Mouse (Mus musculus) midbrain, embryonic 11.5 days (tissue): ENCODE data around the gene Gm20547. TPM values are rescaled to one million over a fixed set of nuclear protein-coding genes. Genes with fewer than 3 reads are reported as not detected.
"Not testable (repeated sequence)": the region's sequence is repeated elsewhere in the genome, so short reads cannot be mapped to it uniquely, and the experiment has no call there.

ENCODE experiments used
- ATAC-seq: fragments of 200-750 bp; cut with Nextera tagmentation; 2 replicates; pipeline ENCODE4 v1.8.0; 2017; ENCODE audit warnings: moderate TSS enrichment, moderate library complexity; ENCODE audit not compliant: low FRiP score
- DNase-seq: peaks from one replicate; pipeline ENCODE4 v3.0.0; 2015; ENCODE audit warnings: low spot score; ENCODE audit errors: missing footprints
- H3K27ac ChIP-seq: fragments of 300-500 bp; sonication (generic); 2 replicates; pipeline ENCODE4 v1.5.1; 2014; ENCODE audit warnings: low read depth, low read length
- H3K27me3 ChIP-seq: fragments of 300-500 bp; sonication (generic); 2 replicates; pipeline ENCODE4 v1.6.1; 2014; ENCODE audit warnings: mild to moderate bottlenecking, low read length, moderate library complexity, mixed read lengths; ENCODE audit not compliant: control insufficient read depth, insufficient read depth
- H3K36me3 ChIP-seq: fragments of 300-500 bp; sonication (generic); 2 replicates; pipeline ENCODE4 v1.6.1; 2014; ENCODE audit warnings: mild to moderate bottlenecking, low read length, moderate library complexity, mixed read lengths; ENCODE audit not compliant: control insufficient read depth, insufficient read depth
- H3K4me1 ChIP-seq: fragments of 300-500 bp; sonication (generic); 2 replicates; pipeline ENCODE4 v1.6.1; 2014; ENCODE audit warnings: low read length; ENCODE audit not compliant: control insufficient read depth, insufficient read depth
- H3K4me2 ChIP-seq: fragments of 300-500 bp; sonication (generic); 2 replicates; pipeline ENCODE4 v1.6.1; 2014; ENCODE audit warnings: mild to moderate bottlenecking, moderate library complexity
- H3K4me3 ChIP-seq: fragments of 300-500 bp; sonication (generic); 2 replicates; pipeline ENCODE4 v1.5.1; 2014; ENCODE audit warnings: low read depth, low read length
- H3K9ac ChIP-seq: fragments of 300-500 bp; sonication (generic); 2 replicates; pipeline ENCODE4 v1.6.1; 2014; ENCODE audit warnings: low read length
- H3K9me3 ChIP-seq: fragments of 300-500 bp; sonication (generic); 2 replicates; pipeline ENCODE4 v1.6.1; 2016; ENCODE audit warnings: low read length; ENCODE audit not compliant: control insufficient read depth
- WGBS: fragments of 180-500 bp; shearing (Covaris S2); extraction: QIAGEN DNeasy Blood & Tissue Kit; methylation state at CpG from one replicate; pipeline ENCODE4 v1.1.7; 2014; 5-methylcytosine and 5-hydroxymethylcytosine counted together
- polyA plus RNA-seq: library from polyadenylated mRNA; unstranded; fragments of >200 nt; fragmentation: Nextera tagmentation; extraction: Ambion mirVana; gene quantifications from 2 replicates; pipeline ENCODE4 v1.2.1, GENCODE M21; 2014

The Gm20547 gene
- polyA plus RNA-seq, 1 experiment from 2014 or later: 0.05 TPM

GRCm38 (mm10) chr17:34836155-34836855 is 45.5 kb downstream of the Gm20547 start:
- peaks cover 4% of the 10 kb centered on the region for H3K36me3 ChIP-seq
- H3K4me1 ChIP-seq: peaks cover 17% of the 10 kb centered on the region
- peak overlapping the region; percentile 83 for H3K4me3 ChIP-seq
- peak; percentile 92 for ATAC-seq
- no peaks in the 10 kb centered on the region for H3K9me3 ChIP-seq
- peak overlapping the region; percentile 75 for H3K9ac ChIP-seq
- peak overlapping the region; percentile 96 for H3K4me2 ChIP-seq
- 4% methylated on average over 48 of the region's 48 CpGs for WGBS
- no peaks in the 10 kb centered on the region for H3K27me3 ChIP-seq
- peak; percentile 88 for DNase-seq
- H3K27ac ChIP-seq: peak overlapping the region; percentile 49

DNA sequence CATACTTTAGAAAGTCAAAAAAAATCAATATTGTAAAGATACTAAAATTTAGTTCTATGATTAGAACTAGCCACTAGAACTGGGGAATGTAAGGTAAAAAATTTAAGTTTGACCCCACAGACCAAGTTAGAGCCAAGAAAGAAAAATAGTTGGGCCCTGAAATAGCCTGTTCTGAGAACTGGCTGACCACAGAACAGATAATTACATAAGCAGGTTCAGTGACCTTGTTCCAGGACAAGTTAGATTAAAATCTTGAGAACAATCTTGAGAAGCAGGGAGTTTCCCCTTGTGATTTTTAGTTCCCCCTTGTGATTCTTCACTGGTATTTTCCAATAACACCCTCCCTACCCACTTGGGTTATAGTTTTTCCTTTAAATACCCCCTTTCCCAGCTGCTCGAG is 51.1 kb downstream of the Gm20547 start:
- not testable (repeated sequence) for H3K9me3 ChIP-seq, H3K4me2 ChIP-seq, H3K9ac ChIP-seq, ATAC-seq, DNase-seq, H3K27ac ChIP-seq, H3K4me3 ChIP-seq, H3K4me1 ChIP-seq, H3K36me3 ChIP-seq, H3K27me3 ChIP-seq
- WGBS: 83% methylated on average over 1 of the region's 1 CpGs

DNA sequence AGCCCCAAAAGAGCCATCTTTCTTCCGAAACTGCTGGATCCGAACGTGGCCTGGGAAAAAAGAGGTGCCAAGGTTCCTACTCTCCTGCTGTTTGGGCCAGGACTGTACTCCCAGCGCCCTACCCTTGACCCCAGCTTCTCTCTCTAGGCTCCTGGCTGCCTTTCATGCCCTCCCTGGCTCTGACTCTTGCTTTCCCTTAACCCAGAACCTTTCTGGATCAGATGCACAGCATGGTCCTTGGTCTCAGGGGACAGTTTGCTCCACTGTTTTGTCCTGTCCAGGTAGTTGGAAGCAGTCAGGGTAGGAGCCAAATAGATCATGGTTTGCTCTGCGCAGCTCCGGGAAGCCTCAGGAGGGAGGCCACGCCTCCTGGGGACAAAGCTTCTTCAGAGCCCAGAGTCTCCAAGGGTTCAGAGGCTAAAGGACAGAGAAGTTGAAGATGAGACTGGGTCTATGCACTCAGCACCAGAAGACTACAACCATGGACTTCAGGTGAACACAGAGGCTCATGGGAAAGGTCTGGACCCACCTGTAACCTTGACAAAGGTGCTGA is 66.9 kb downstream of the Gm20547 start:
- no peak for ATAC-seq
- H3K27ac ChIP-seq: no peak overlapping the region
- 78% methylated on average over 7 of the region's 7 CpGs for WGBS
- no peak overlapping the region for H3K9ac ChIP-seq
- H3K36me3 ChIP-seq: no peaks in the 10 kb centered on the region
- H3K9me3 ChIP-seq: no peaks in the 10 kb centered on the region
- no peaks in the 10 kb centered on the region for H3K4me1 ChIP-seq
- no peak for DNase-seq
- H3K4me3 ChIP-seq: no peak overlapping the region
- H3K4me2 ChIP-seq: no peak overlapping the region
- H3K27me3 ChIP-seq: no peaks in the 10 kb centered on the region

GRCm38 (mm10) chr17:34813747-34814146 is 68.1 kb downstream of the Gm20547 start:
- not testable (repeated sequence) for H3K9ac ChIP-seq, H3K4me1 ChIP-seq, H3K27ac ChIP-seq, H3K9me3 ChIP-seq, H3K36me3 ChIP-seq, ATAC-seq, H3K27me3 ChIP-seq, H3K4me2 ChIP-seq, H3K4me3 ChIP-seq
- DNase-seq: peak; percentile 87
- 64% methylated on average over 12 of the region's 12 CpGs for WGBS

DNA sequence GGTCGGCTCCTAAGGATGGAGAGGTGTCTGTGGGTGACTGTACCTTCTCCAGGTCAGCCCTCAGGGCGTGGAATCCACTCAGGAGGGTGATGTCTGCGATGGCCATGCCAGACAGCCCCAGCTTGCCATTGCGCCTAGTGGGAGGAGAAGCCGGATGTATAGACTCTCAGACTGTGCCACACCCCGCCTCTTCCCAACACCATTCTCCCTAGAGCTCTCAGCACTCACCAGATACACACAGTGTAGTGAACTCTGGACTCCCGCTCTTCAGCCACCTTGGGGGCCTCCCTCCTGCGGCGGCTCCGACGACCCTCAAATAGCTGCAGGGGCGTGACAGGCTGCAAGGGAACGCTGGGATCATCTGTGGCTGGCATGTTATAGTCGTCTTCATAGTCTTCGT is 70.6 kb downstream of the Gm20547 start:
- no peak overlapping the region for H3K9ac ChIP-seq
- H3K36me3 ChIP-seq: no peaks in the 10 kb centered on the region
- no peak overlapping the region for H3K27ac ChIP-seq
- no peak overlapping the region for H3K4me2 ChIP-seq
- ATAC-seq (no peak), DNase-seq (no peak)
- no peaks in the 10 kb centered on the region for H3K4me1 ChIP-seq
- no peaks in the 10 kb centered on the region for H3K27me3 ChIP-seq
- WGBS: 70% methylated on average over 15 of the region's 15 CpGs
- no peaks in the 10 kb centered on the region for H3K9me3 ChIP-seq
- no peak overlapping the region for H3K4me3 ChIP-seq

GRCm38 (mm10) chr17:34810811-34811210 is 71.0 kb downstream of the Gm20547 start:
- not testable (repeated sequence) for H3K4me2 ChIP-seq, H3K4me1 ChIP-seq, H3K4me3 ChIP-seq, H3K27me3 ChIP-seq, DNase-seq, ATAC-seq, H3K36me3 ChIP-seq, H3K27ac ChIP-seq, H3K9me3 ChIP-seq, H3K9ac ChIP-seq
- 75% methylated on average over 7 of the region's 8 CpGs for WGBS

DNA sequence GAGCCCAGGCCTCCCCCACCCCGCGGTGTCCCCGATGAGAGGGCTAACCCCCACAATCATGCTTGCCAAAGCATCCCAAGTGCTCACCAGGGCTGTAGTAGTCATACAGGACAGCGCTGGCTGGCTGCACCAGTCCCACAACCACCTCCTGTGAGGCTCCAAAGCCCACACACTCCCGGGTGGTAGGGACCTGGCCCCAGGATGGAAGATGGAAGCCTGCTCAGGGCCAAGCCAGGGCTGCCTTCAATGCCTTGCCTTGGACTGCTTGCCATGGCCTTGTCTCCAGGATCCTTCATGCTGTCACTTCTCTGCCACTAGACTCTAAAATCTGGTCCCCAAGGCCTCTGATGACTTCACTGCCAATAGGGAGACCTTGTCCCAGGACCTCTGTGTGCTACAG is 71.4 kb downstream of the Gm20547 start:
- H3K36me3 ChIP-seq, H3K4me1 ChIP-seq, H3K27ac ChIP-seq, H3K9me3 ChIP-seq, H3K9ac ChIP-seq, H3K4me3 ChIP-seq, H3K27me3 ChIP-seq, H3K4me2 ChIP-seq, DNase-seq, ATAC-seq: not testable (repeated sequence)
- WGBS: 84% methylated on average over 5 of the region's 5 CpGs

GRCm38 (mm10) chr17:34808599-34809205 is 73.1 kb downstream of the Gm20547 start:
- Histone ChIP-seq H3K9ac (no peak overlapping the region), H3K9me3 (peaks cover 2% of the 10 kb centered on the region; the same call in 1 of the 2 replicates), H3K4me2 (no peak overlapping the region), H3K4me3 (no peak overlapping the region), H3K4me1 (no peaks in the 10 kb centered on the region), H3K27ac (no peak overlapping the region), H3K27me3 (no peaks in the 10 kb centered on the region), H3K36me3 (no peaks in the 10 kb centered on the region)
- WGBS: 86% methylated on average over 6 of the region's 6 CpGs
- no peak for ATAC-seq
- DNase-seq: no peak

- Histone ChIP-seq H3K4me3 (no peak overlapping the region), H3K4me2 (no peak overlapping the region), H3K9ac (no peak overlapping the region), H3K4me1 (no peaks in the 10 kb centered on the region), H3K36me3 (no peaks in the 10 kb centered on the region), H3K27ac (no peak overlapping the region), H3K9me3 (peaks cover 2% of the 10 kb centered on the region; the same call in 1 of the 2 replicates), H3K27me3 (no peaks in the 10 kb centered on the region)
- ATAC-seq (no peak), DNase-seq (no peak)
- WGBS: 66% methylated on average over 3 of the region's 3 CpGs
Observed at GRCm38 (mm10) chr17:34807176-34807575, 74.7 kb downstream of the Gm20547 start.
